Mouse (Mus musculus) liver, adult (tissue): Measurements from ENCODE around the gene Smoc2.

ENCODE experiments used
- GATA4 ChIP-seq: IDR thresholded peaks from 2 replicates; pipeline ENCODE4 v1.6.1; 2014; ENCODE audit warnings: mild to moderate bottlenecking, low read length; ENCODE audit not compliant: insufficient replicate concordance

Gene Smoc2

GRCm38 (mm10) chr17:14361511-14361910, 82.2 kb downstream of the Smoc2 start:
- no peak for TF ChIP-seq GATA4

DNA sequence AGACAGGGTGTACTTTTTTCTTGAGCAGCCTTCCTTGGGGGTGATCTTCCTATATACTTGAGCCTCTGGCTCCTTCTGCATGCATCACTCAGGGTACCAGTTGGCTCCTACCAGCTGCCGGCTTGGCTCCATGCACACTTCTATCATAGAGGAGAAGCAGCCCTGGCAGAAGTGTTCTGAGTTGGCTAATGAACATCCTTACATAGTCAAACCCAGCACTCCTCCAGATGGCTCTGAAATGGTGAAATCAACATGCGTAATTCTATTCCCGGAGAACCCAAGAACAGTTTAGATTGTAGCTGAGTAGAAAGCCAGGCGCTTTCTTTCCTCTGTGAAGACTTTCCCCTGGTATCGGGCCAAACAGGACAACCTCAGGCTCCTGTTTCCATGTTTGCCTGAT, 91.2 kb downstream of the Smoc2 start:
- no peak for TF ChIP-seq GATA4

DNA sequence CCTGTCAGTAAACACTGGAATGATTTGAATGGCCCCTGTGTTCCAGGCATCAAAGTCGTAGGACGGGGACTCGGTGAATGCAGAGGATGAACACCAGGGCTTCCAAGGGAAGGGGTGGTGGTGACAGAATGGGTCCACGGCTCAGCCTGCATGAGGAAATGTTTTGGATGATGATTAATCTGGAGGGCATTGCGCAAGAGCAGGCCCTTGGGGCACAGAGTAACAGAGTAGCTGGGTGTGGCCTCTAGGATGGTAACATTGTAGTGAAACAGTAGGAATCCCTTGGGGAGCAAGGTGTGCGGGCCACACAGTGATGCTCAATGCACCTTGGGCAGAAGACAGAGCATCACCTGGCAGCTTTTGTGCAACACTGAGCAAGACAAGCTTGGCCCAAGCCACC, 92.3 kb downstream of the Smoc2 start:
- no peak for TF ChIP-seq GATA4

DNA sequence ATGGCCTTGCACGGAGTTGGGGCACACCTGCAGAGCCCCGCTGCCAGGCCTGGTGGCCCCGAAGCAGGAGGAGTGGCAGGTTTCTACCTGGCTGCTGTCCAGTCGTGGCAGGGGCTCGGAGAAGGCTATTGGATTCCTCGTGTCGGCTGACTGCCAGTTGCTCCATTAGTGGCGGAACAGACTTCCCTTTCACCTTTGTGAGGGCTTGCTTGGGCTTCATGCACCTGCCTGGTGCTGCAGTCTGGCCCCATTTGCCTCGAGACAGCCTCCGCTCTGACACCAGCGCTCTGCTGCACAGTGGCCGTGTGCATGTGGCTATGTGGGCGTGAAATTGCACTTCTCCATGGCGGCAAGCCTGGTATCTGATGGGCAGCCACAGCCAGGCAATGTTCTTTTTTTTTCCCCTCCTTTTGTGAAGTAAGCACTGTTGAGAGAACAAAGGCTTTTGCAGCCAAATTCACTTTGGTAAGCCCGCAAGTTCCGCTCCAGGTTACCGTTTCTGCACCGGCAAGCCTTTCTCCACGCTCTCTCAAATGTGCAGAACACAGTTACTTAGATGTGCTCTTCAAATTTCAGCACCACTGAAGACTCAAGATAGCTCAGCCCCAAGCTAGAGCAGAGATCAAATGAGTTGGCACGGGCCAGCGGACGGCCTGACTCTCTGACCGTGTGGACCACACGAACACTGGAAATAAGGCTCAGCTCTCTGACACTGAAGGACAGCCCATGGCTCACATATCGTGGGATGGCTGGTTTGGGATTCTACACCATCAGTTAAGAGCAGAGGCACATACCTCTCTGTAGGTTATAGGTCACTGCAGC, 93.2 kb downstream of the Smoc2 start:
- TF ChIP-seq GATA4 = no peak

DNA sequence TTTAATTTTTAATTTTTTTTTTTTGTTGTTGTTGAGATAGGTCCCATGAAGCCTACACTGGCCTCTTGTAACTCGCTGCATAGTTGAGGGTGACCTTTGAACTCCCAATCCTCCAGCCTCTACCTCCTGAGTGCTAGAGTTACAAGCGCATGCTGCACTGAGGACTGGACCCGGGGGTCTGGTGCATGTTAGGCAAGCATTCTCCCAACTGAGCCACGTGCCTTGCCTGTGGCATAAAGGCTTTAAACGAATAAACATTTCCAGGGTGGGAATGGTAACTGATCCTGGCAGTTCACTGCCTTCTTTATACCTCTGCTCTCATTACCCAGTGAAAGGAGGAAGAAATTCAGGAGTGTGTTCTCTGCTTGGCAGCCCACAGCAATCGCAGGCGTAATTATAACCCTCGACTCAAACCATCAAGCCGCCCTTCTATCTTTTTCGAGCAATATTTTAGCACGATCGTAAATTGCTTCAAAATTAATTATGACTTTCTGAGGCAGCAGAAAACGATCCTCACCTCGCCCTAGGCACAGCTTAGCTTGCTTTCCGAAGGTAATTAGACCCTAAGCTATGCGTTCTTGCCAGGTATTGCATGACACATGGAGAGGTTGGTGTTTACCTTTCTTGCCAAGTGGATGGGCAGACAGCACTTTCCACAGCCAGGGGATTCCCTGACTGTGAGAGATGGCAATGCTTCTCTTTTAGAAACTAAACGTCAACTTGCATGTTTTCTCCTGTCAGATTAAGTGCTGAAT, 99.6 kb downstream of the Smoc2 start:
- no peak for TF ChIP-seq GATA4

DNA sequence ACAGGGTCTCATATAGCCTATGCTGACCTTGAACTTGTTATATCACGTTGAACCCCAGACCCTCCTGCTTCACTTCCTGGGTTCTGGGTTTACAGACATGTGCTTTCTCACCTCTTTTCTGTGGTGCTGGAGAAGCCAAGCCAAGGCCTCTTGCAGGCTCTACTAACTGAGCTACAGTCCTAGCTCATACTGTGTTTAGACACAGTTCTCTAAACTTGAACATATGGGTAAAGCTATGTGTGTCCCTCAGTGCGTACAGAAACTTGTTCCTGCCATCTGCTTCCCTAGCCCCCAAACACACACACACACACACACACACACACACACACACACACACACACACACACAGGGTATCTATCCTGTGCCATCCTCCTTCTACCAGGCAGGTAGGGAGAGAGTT, 100.2 kb downstream of the Smoc2 start:
- TF ChIP-seq GATA4 = no peak

DNA sequence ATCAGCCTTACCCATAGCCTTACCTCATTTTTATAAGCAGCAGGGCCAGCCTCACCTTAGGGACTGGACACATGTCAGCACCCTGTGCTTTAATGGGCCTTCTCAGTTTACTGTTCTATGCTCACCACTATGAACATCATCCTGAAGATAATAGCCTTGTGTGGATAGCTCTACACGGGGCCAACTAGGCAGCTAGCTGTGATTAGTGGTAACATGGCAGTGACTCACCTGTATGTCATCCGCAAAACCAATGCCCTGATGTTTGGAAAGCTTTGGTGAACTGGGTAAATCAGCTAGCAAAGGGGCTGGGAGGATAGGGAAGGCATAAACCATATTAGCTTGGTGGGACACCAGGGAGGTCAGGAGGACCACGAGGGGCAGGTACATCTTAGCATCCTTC, 100.7 kb downstream of the Smoc2 start:
- TF ChIP-seq GATA4 = no peak

DNA sequence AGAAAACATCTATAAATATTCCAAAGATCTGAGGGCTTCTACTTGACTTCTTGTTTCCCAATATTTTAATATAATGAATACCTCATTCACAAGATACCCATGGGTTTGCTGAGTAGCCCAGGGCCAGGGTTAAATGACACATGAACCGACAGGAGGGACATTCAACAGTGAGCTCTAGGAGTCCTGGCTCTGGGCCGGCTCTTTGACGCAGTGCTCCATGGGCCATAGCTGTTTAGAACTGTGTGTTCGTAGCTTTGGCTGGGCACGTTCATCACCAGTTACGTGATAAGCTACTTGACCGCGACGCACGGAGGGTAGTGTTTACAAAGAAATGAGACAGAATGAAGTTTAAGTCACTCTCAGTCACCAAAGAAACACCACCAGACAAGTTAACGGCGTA, 101.2 kb downstream of the Smoc2 start:
- TF ChIP-seq GATA4 = no peak

- no peak for TF ChIP-seq GATA4
These were observed 102.2 kb downstream of the Smoc2 start for GRCm38 (mm10) chr17:14381482-14381881.

DNA sequence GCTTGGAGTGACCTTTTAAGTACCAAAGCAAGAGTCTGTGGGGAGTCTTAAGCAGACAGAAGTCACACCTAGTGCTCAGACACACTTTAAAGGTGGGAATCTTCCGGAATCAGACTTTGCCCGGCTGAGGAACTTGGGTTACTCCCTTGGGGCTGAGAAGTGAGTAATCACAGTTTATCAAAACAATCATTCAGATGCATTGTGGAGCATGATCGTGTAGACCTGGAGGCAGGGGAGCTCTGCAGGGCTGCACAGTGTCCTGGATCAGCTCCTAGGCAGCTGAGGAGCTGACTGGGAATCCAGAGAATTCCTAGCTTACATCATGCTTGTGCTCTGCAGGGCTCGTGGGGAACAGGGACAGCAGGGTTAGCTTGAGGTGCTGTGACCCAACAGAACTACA, 104.7 kb downstream of the Smoc2 start:
- TF ChIP-seq GATA4 = no peak

DNA sequence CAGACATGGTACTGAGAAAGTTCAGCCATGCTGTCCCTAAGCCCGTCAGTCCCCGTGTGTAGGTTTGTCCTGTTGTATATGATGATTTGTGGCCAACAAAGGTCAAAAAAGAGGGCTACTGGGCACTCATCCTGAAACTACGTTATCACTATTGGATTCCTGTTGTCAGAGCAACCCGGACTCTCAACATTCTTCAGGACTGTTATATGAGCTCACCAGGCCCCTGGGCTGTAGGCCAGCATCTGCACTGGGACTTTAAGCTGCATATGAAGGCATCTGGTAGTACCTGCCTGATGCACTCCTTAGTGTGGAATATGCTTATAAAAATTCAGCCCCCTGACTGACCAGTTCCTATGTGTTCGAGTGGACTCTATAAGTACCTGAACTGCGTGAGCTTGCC, 105.7 kb downstream of the Smoc2 start:
- TF ChIP-seq GATA4 = no peak

DNA sequence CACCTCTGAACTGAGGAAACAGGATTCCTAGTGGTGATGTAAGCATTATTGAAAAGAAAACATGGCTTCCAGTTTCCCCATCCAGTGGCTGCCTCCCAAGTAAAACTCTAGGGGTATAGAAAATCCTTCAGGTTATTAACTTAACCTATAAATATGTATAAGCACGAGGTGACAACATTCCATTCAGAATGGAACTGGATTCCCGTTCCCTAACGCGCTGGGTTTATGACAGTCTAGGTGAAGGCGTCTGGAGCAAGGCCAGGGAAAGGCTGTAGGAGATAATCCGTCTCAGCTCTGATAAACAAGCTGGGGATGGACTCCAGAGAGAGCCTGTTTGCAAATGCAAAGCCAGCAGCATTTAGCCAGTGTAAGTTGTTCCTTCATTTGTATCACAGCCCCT, 108.0 kb downstream of the Smoc2 start:
- TF ChIP-seq GATA4 = no peak

DNA sequence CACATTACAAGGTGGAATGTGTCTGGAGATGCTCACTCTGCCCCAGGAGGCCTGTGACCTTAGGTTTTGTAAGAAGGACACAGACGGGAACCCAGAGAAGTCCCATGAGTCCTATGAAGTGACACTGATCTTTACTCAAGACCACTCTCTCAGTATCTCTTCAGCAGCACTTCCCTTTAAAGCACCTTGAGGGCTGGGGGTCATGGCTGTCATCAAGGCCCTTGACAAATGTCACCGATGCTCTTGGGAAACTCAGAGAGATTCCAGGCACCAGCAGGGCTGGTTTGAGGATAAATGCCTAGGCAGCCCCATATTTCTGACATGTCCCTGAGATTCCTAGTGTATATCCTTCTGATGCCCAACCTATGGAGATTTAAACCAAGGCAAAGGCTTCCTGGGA, 113.1 kb downstream of the Smoc2 start:
- TF ChIP-seq GATA4 = no peak

DNA sequence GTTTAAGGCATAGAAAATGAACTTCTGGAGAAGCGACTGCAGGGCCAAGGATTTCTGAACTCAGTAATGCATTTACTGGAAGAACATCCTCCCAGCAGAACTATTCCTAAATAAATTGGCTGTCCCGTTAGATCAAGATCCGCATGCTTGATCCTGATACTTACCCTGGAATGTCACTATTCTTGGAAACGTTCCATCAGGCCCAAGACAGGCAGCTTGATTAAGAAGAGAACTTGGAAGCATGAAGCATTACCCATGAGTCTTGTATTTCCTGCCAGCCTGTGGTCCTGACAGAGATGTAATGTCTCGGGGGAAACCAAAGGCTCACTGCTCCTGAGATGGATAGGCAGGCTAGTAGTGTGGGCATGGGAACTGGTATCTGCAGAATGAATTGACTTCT, 115.6 kb downstream of the Smoc2 start:
- TF ChIP-seq GATA4 = no peak

DNA sequence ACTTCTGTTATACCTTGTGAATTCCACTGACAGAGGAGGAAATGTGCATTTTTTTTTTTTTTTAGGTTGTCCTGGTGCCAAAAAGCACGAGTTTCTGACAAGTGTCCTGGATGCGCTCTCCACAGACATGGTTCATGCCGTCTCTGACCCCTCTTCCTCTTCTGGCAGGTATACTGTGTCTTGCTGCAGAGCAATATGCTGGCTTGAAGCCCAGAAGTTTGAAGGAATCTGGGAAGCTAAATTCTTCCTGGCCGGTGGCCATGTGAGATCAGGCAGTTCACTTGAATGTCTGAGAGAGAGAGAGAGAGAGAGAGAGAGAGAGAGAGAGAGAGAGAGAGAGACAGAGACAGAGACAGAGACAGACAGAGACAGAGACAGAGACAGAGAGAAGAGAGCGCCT, 118.2 kb downstream of the Smoc2 start:
- TF ChIP-seq GATA4 = no peak

GRCm38 (mm10) chr17:14398650-14399424, 119.5 kb downstream of the Smoc2 start:
- TF ChIP-seq GATA4 = no peak
